Mouse (Mus musculus) neural tube, embryonic 12.5 days (tissue): ENCODE results near the gene Pah. TPM values are rescaled to one million over a fixed set of nuclear protein-coding genes. Genes with fewer than 3 reads are reported as not detected.

Source experiments
- ATAC-seq: fragments of 200-750 bp; cut with Nextera tagmentation; 2 replicates; pipeline ENCODE4 v1.8.0; 2017; ENCODE audit warnings: low read depth, mild to moderate bottlenecking, moderate TSS enrichment, moderate library complexity; ENCODE audit not compliant: low FRiP score
- H3K27ac ChIP-seq: fragments of 300-500 bp; sonication (generic); 2 replicates; pipeline ENCODE4 v1.5.1; 2016
- H3K27me3 ChIP-seq: fragments of 300-500 bp; sonication (generic); replicated peaks from 2 replicates; pipeline ENCODE4 v1.6.1; 2016; ENCODE audit warnings: mild to moderate bottlenecking
- H3K36me3 ChIP-seq: fragments of 300-500 bp; sonication (generic); 2 replicates; pipeline ENCODE4 v1.6.1; 2016; ENCODE audit warnings: mild to moderate bottlenecking
- H3K4me1 ChIP-seq: fragments of 300-500 bp; sonication (generic); 2 replicates; pipeline ENCODE4 v1.6.1; 2016
- H3K4me2 ChIP-seq: fragments of 300-500 bp; sonication (generic); replicated peaks from 2 replicates; pipeline ENCODE4 v1.6.1; 2016; ENCODE audit warnings: mild to moderate bottlenecking
- H3K4me3 ChIP-seq: fragments of 300-500 bp; sonication (generic); 2 replicates; pipeline ENCODE4 v1.5.1; 2016
- H3K9ac ChIP-seq: fragments of 300-500 bp; sonication (generic); 2 replicates; pipeline ENCODE4 v1.6.1; 2016; ENCODE audit warnings: mild to moderate bottlenecking
- H3K9me3 ChIP-seq: fragments of 300-500 bp; sonication (generic); 2 replicates; pipeline ENCODE4 v1.6.1; 2016; ENCODE audit warnings: mild to moderate bottlenecking
- WGBS: fragments of 180-500 bp; shearing (Covaris S2); methylation state at CpG from one replicate; pipeline ENCODE4 v1.1.7; 2016; 5-methylcytosine and 5-hydroxymethylcytosine counted together
- polyA plus RNA-seq: library from polyadenylated mRNA; unstranded; fragments of >200 nt; fragmentation: Nextera tagmentation; extraction: Ambion mirVana; gene quantifications from 2 replicates; pipeline ENCODE4 v1.2.1, GENCODE M21; 2016

The Pah gene
- polyA plus RNA-seq, 1 experiment from 2014 or later: 0.11 TPM

- Histone ChIP-seq H3K4me3 (no peak overlapping the region), H3K27ac (no peak overlapping the region), H3K36me3 (no peaks in the 10 kb centered on the region), H3K9ac (no peak overlapping the region), H3K9me3 (no peaks in the 10 kb centered on the region), H3K4me1 (no peaks in the 10 kb centered on the region), H3K4me2 (no peak overlapping the region; the same call in 1 of the 2 replicates), H3K27me3 (no peaks in the 10 kb centered on the region)
- ATAC-seq: peak; percentile 65; the same call in 1 of the 2 replicates
- WGBS: 44% methylated on average over 5 of the region's 5 CpGs
Observed at GRCm38 (mm10) chr10:87596361-87597074, 74.9 kb downstream of the Pah start.

- ATAC-seq: no peak
- Histone ChIP-seq H3K36me3 (no peaks in the 10 kb centered on the region), H3K4me2 (no peak overlapping the region; the same call in 1 of the 2 replicates), H3K9ac (no peak overlapping the region), H3K27ac (no peak overlapping the region), H3K9me3 (no peaks in the 10 kb centered on the region), H3K27me3 (no peaks in the 10 kb centered on the region), H3K4me1 (no peaks in the 10 kb centered on the region), H3K4me3 (no peak overlapping the region)
- 50% methylated on average over 9 of the region's 9 CpGs for WGBS
Observed at GRCm38 (mm10) chr10:87597075-87597677, 75.6 kb downstream of the Pah start.

GRCm38 (mm10) chr10:87602151-87602550 is 80.6 kb downstream of the Pah start:
- H3K4me1 ChIP-seq: no peaks in the 10 kb centered on the region
- no peak overlapping the region for H3K4me3 ChIP-seq
- no peaks in the 10 kb centered on the region for H3K27me3 ChIP-seq
- no peak for ATAC-seq
- H3K4me2 ChIP-seq: no peak overlapping the region
- no peaks in the 10 kb centered on the region for H3K9me3 ChIP-seq
- no peak overlapping the region for H3K27ac ChIP-seq
- no peak overlapping the region for H3K9ac ChIP-seq
- no peaks in the 10 kb centered on the region for H3K36me3 ChIP-seq
- WGBS: 62% methylated on average over 1 of the region's 1 CpGs

GRCm38 (mm10) chr10:87625196-87625595 is 103.6 kb downstream of the Pah start:
- no peak overlapping the region for H3K9ac ChIP-seq
- no peak overlapping the region for H3K27ac ChIP-seq
- no peak overlapping the region for H3K4me3 ChIP-seq
- no peaks in the 10 kb centered on the region for H3K36me3 ChIP-seq
- no peaks in the 10 kb centered on the region for H3K9me3 ChIP-seq
- WGBS: 93% methylated on average over 1 of the region's 1 CpGs
- H3K4me1 ChIP-seq: no peaks in the 10 kb centered on the region
- H3K4me2 ChIP-seq: no peak overlapping the region
- no peaks in the 10 kb centered on the region for H3K27me3 ChIP-seq
- ATAC-seq: no peak

Other genes with a start within 250 kb of the Pah start
- 53.7 and 66.1 TPM in 2 replicates for gene Ascl1, start 28.1 kb upstream of the Pah start, polyA plus RNA-seq